Mouse (Mus musculus) embryonic fibroblast, embryonic 13.5 days (primary cell): ENCODE measurements around the gene Dock4.

Experiments used
- CTCF ChIP-seq: IDR thresholded peaks from 2 replicates; pipeline ENCODE4 v1.5.1; 2011; ENCODE audit warnings: mild to moderate bottlenecking, control low read depth, low read length, moderate library complexity, borderline replicate concordance; ENCODE audit not compliant: insufficient read depth
- POLR2A ChIP-seq: IDR thresholded peaks from 2 replicates; pipeline ENCODE4 v1.6.1; 2011; ENCODE audit warnings: low read depth, mild to moderate bottlenecking, control low read depth, low read length, moderate library complexity

- TF ChIP-seq CTCF = no peak
- TF ChIP-seq POLR2A = no peak
Measured at GRCm38 (mm10) chr12:40595440-40595839, 149.7 kb downstream of the Dock4 start.
